Mouse (Mus musculus) kidney, postnatal 0 days (tissue): Measurements from ENCODE around the gene 6330409D20Rik. TPM values are rescaled to one million over a fixed set of nuclear protein-coding genes. Genes with fewer than 3 reads are reported as not detected.

ENCODE experiments used
- ATAC-seq: fragments of 200-750 bp; cut with Nextera tagmentation; replicated peaks from 2 replicates; pipeline ENCODE4 v1.8.0; 2017; ENCODE audit warnings: low read depth, moderate number of reproducible peaks, moderate TSS enrichment, moderate library complexity; ENCODE audit not compliant: low FRiP score
- DNase-seq: peaks from one replicate; pipeline ENCODE4 v3.0.0-alpha.2; 2016; ENCODE audit warnings: low spot score
- H3K27ac ChIP-seq: fragments of 300-500 bp; sonication (generic); 2 replicates; pipeline ENCODE4 v1.5.1; 2014; ENCODE audit warnings: mild to moderate bottlenecking
- H3K27me3 ChIP-seq: fragments of 300-500 bp; sonication (generic); 2 replicates; pipeline ENCODE4 v1.6.1; 2014; ENCODE audit warnings: low read length, mixed read lengths; ENCODE audit not compliant: insufficient read depth
- H3K36me3 ChIP-seq: fragments of 300-500 bp; sonication (generic); 2 replicates; pipeline ENCODE4 v1.6.1; 2014; ENCODE audit warnings: low read length, mixed read lengths; ENCODE audit not compliant: insufficient read depth
- H3K4me1 ChIP-seq: fragments of 300-500 bp; sonication (generic); replicated peaks from 2 replicates; pipeline ENCODE4 v1.6.1; 2014; ENCODE audit warnings: antibody characterized with exemption, low read length, mixed read lengths; ENCODE audit not compliant: insufficient read depth
- H3K4me2 ChIP-seq: fragments of 300-500 bp; sonication (generic); 2 replicates; pipeline ENCODE4 v1.6.1; 2014; ENCODE audit warnings: mild to moderate bottlenecking, low read length, moderate library complexity, mixed read lengths
- H3K4me3 ChIP-seq: fragments of 300-500 bp; sonication (generic); replicated peaks from 2 replicates; pipeline ENCODE4 v1.5.1; 2014; ENCODE audit warnings: low read depth, low read length
- H3K9ac ChIP-seq: fragments of 300-500 bp; sonication (generic); 2 replicates; pipeline ENCODE4 v1.6.1; 2014; ENCODE audit warnings: low read depth, low read length
- H3K9me3 ChIP-seq: fragments of 300-500 bp; sonication (generic); replicated peaks from 2 replicates; pipeline ENCODE4 v1.6.1; 2016; ENCODE audit warnings: low read length, inconsistent platforms, mixed read lengths
- CTCF ChIP-seq: IDR thresholded peaks from 2 replicates; pipeline ENCODE4 v1.5.1; 2016; ENCODE audit warnings: antibody characterized with exemption, low read depth, mild to moderate bottlenecking, moderate library complexity
- WGBS: fragments of 180-500 bp; shearing (Covaris S2); extraction: QIAGEN DNeasy Blood & Tissue Kit; methylation state at CpG from one replicate; pipeline ENCODE4 v1.1.7; 2014; 5-methylcytosine and 5-hydroxymethylcytosine counted together
- polyA plus RNA-seq: library from polyadenylated mRNA; unstranded; fragments of >200 nt; fragmentation: Nextera tagmentation; extraction: Ambion mirVana; gene quantifications from 2 replicates; pipeline ENCODE4 v1.2.1, GENCODE M21; 2015

6330409D20Rik gene
- polyA plus RNA-seq, 1 experiment from 2014 or later = not detected

DNA sequence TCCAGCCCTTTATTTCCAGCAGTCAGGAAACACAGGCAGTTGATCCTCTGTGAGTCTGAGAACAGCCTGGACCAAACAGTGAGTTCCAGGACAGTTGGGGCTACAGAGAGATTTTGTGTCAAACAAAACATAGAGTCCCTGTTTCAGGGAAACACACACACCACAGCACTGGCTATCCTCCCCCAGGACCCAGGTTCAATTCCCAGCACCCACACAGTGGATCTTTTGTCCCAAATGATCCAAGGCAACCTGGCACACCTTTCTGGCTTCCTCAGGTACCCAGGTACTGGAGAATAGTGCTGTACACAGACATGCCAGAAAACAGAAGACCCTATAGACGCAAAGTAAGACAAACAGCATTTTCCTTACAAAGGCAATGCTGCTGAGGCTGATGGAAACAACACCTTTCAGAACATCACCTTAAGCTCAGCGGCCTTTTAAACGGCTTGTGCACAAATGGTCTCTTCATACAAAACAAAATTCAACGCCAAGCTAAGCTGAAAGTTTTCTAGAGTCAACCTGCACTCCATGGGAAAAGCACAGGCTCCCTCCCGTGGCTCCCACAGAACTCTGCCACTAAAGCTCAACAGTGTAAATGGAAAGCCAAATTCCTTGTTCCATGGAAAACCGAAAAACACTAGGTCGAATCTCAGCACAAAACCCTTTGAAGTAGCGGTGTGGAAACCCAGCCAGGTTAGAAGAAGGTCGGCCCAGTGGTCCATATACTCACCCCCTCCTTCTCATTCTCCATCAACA, 29.3 kb downstream of the 6330409D20Rik start:
- H3K4me3 ChIP-seq = peak overlapping the region; percentile 87
- peak; percentile 37 for TF ChIP-seq CTCF
- H3K36me3 ChIP-seq = peaks cover 32% of the 10 kb centered on the region
- H3K9me3 ChIP-seq = no peaks in the 10 kb centered on the region
- peak overlapping the region; percentile 91 for H3K9ac ChIP-seq
- no peak for DNase-seq
- H3K4me1 ChIP-seq = peaks cover 4% of the 10 kb centered on the region
- H3K27me3 ChIP-seq = no peaks in the 10 kb centered on the region
- peak overlapping the region; percentile 98 for H3K27ac ChIP-seq
- no peak for ATAC-seq
- 22% methylated on average over 9 of the region's 9 CpGs for WGBS
- peak overlapping the region; percentile 65 for H3K4me2 ChIP-seq

DNA sequence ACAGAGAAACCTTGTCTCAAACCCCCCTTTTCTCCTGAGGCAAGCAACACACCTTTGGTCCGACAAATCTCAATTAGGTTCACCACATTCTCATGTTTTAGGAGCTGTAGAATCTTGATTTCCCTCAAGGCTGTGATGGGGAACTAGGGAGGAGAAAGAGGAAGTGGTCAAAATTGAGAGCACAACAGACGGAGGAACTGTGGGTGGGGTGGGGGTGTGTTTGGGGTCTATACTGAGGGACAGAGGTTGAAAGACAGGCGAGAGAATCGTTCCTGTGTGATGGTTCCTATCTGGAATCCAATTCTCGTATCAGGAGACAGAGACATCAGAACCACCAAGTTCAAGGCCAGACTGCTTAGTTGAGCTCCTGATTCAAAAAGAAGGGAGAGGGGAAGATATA, 30.4 kb downstream of the 6330409D20Rik start:
- H3K4me3 ChIP-seq = no peak overlapping the region

DNA sequence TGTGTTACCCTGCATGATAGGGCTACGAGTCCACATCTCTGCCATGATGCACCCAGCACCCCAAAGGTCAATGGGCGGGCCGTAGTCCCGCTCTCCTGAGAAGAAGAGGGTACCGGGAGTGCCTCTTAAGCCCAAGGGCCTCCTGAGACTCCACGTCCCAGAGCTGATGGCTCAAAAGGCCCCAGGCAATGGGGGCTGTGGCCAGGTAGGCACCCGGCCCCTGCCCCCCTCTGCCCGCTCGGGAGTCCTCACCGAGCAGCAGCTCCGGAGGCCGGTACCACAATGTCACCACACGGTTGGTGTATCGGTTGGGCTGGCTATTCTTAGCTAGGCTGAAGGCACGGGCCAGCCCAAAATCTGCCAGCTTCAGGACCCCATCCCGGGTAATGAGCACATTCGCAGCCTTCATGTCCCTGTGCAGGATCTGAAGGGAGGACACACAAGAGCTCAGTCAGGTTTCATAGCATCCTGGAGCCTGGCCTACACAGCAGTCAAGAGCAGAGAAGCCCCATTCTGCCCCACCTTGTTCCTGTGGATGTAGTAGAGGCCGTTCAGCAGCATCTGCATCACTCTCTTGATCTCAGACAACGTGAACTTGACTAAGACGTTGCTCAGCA, 31.2 kb downstream of the 6330409D20Rik start:
- ATAC-seq (no peak), DNase-seq (no peak)
- TF ChIP-seq CTCF = no peak
- H3K36me3 ChIP-seq = peaks cover 48% of the 10 kb centered on the region
- no peaks in the 10 kb centered on the region for H3K9me3 ChIP-seq
- no peaks in the 10 kb centered on the region for H3K27me3 ChIP-seq
- no peak overlapping the region for H3K4me3 ChIP-seq
- no peak overlapping the region for H3K4me2 ChIP-seq
- 90% methylated on average over 20 of the region's 20 CpGs for WGBS
- no peak overlapping the region for H3K9ac ChIP-seq
- peaks cover 4% of the 10 kb centered on the region for H3K4me1 ChIP-seq
- H3K27ac ChIP-seq = no peak overlapping the region

More for the DNA sequence above, 30.4 kb downstream of the 6330409D20Rik start:
- ATAC-seq (no peak), DNase-seq (no peak)
- no peak for TF ChIP-seq CTCF
- no peak overlapping the region for H3K9ac ChIP-seq
- no peak overlapping the region for H3K4me2 ChIP-seq
- H3K9me3 ChIP-seq = no peaks in the 10 kb centered on the region
- H3K4me1 ChIP-seq = peaks cover 4% of the 10 kb centered on the region
- peaks cover 43% of the 10 kb centered on the region for H3K36me3 ChIP-seq
- 82% methylated on average over 5 of the region's 5 CpGs for WGBS
- no peaks in the 10 kb centered on the region for H3K27me3 ChIP-seq
- H3K27ac ChIP-seq = no peak overlapping the region

DNA sequence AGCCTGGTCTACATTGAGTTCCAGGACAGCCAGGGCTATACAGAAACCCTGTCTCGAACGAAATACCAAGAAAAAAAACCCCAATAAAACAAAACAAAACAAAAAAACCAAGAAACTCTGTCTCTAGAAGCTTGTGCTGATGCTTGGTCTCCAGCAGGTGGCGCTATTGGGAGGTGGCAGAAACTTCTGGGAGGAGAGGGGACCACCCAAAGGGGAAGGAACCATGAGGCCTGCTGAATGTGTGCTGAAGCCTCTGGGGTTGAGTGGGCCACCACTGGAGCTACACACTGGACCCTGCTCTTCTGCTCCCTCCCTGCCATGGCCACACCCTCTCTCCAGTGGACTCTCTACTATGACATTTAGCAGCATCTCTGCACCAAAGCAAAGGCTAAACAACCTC, 32.2 kb downstream of the 6330409D20Rik start:
- Histone ChIP-seq H3K4me3 (no peak overlapping the region), H3K4me2 (no peak overlapping the region), H3K9me3 (no peaks in the 10 kb centered on the region), H3K27me3 (no peaks in the 10 kb centered on the region), H3K27ac (no peak overlapping the region), H3K9ac (no peak overlapping the region), H3K36me3 (peaks cover 53% of the 10 kb centered on the region), H3K4me1 (peaks cover 4% of the 10 kb centered on the region)
- ATAC-seq (no peak), DNase-seq (peak; percentile 85)
- WGBS = 25% methylated on average over 3 of the region's 3 CpGs
- peak; percentile 93 for TF ChIP-seq CTCF

DNA sequence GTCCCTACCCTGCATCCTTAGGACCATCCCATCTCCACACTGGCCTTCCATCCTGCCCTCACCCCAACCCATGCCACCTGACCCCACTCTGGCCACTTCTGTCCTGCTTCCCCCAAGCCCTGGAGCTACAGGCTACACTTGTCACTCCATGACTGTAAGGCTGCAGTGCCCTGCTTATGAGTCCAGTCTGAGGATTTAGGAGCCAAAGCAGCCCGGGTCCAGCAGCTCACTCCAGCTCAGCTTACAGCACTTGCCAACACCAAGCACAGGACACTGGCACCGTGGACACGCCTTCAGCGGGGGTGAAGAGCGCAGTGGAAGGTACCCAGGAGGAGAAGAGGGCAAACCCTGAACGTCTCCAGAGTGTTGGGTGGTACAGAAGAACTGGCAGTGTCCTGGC, 33.8 kb downstream of the 6330409D20Rik start:
- ATAC-seq = no peak
- Histone ChIP-seq H3K27ac (no peak overlapping the region), H3K4me1 (peaks cover 4% of the 10 kb centered on the region), H3K4me3 (no peak overlapping the region), H3K36me3 (peaks cover 53% of the 10 kb centered on the region), H3K9me3 (no peaks in the 10 kb centered on the region), H3K4me2 (no peak overlapping the region), H3K9ac (no peak overlapping the region), H3K27me3 (no peaks in the 10 kb centered on the region)
- DNase-seq = no peak
- TF ChIP-seq CTCF = no peak
- 94% methylated on average over 6 of the region's 6 CpGs for WGBS

DNA sequence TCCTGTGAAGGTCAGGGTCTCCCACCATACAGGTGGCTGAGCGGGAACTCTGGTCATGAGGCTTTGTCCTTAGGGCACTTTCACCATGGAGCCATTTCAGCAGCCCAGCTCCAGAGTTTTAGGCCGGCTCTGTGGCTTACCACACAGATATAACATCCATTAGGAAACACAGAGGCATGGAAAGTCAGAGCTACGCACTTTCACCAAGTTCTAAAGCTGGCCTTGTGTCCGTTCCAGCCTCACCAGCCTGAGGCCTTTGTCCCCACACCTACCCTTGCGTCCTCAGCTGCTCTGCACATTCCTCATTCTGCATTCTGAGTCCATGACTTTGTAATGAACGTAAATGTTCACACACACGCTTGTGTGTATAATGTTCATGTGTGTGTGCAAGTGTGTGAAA, 35.8 kb downstream of the 6330409D20Rik start:
- H3K9me3 ChIP-seq = no peaks in the 10 kb centered on the region
- DNase-seq = no peak
- no peak for TF ChIP-seq CTCF
- H3K4me2 ChIP-seq = no peak overlapping the region
- WGBS = 82% methylated on average over 7 of the region's 7 CpGs
- H3K36me3 ChIP-seq = peaks cover 49% of the 10 kb centered on the region
- no peak for ATAC-seq
- peak overlapping the region; percentile 66; the same call in 1 of the 2 replicates for H3K27ac ChIP-seq
- H3K9ac ChIP-seq = no peak overlapping the region
- no peaks in the 10 kb centered on the region for H3K27me3 ChIP-seq
- H3K4me3 ChIP-seq = no peak overlapping the region
- H3K4me1 ChIP-seq = 0 out of 2 replicates have a peak, but pooled peaks cover 3% of the 10 kb centered on the region
